Mouse (Mus musculus): ENCODE data around the gene Trib2.

GRCm38 (mm10) chr12:15828815-15829398, 12.2 kb upstream of the Trib2 start:
- TF ChIP-seq ZC3H11A (IDR thresholded peaks at IDR 0.05; ENCODE audit: low read depth, low read length) (no peak), JUND (IDR thresholded peaks at IDR 0.05; ENCODE audit: low read depth, low read length) (no peak), POLR2AphosphoS5 (IDR thresholded peaks at IDR 0.05; ENCODE audit: borderline replicate concordance, low read depth, low read length) (no peak), ZMIZ1 (IDR thresholded peaks at IDR 0.05; ENCODE audit: low read depth, low read length) (no peak), MAFK (IDR thresholded peaks at IDR 0.05; ENCODE audit: borderline replicate concordance, low read depth, low read length) (no peak), UBTF (IDR thresholded peaks at IDR 0.05; ENCODE audit: borderline replicate concordance, insufficient read depth, low read depth, low read length) (no peak), EP300 (IDR thresholded peaks at IDR 0.05; ENCODE audit: low read depth in 1 of 2, low read length in 2 of 2) (no peak), POLR2A (IDR thresholded peaks at IDR 0.05; ENCODE audit: control insufficient read depth in 1 of 2, insufficient read depth in 1 of 2, low read depth in 1 of 2, low read length in 2 of 2, poor library complexity in 1 of 2) (no peak), SMC3 (IDR thresholded peaks at IDR 0.05; ENCODE audit: low read depth, low read length) (no peak), ZNF384 (IDR thresholded peaks at IDR 0.05; ENCODE audit: low read depth, low read length) (no peak), CTCF (IDR thresholded peaks at IDR 0.05 in 2 of 3, conservative IDR thresholded peaks at IDR 0.05 in 1 of 3; ENCODE audit: control insufficient read depth in 1 of 3, insufficient read depth in 1 of 3, low read depth in 2 of 3, low read length in 3 of 3, poor library complexity in 1 of 3, severe bottlenecking in 1 of 3) (no peak), TCF12 (IDR thresholded peaks at IDR 0.05; ENCODE audit: low read depth, low read length) (no peak), MYB (IDR thresholded peaks at IDR 0.05; ENCODE audit: low read depth, low read length) (no peak)

Measured in MEL (cell line).